Mouse (Mus musculus): ENCODE data around the gene Ralgps1.
"Not testable (repeated sequence)": the region's sequence is repeated elsewhere in the genome, so short reads cannot be mapped to it uniquely, and the experiment has no call there.

Gene Ralgps1

GRCm38 (mm10) chr2:33360564-33360963 is 10.7 kb downstream of the Ralgps1 start:
- no peak for DNase-seq

- no peak for DNase-seq
These were observed 12.1 kb downstream of the Ralgps1 start for GRCm38 (mm10) chr2:33359184-33359583.

GRCm38 (mm10) chr2:33357250-33357838 is 13.9 kb downstream of the Ralgps1 start:
- DNase-seq, result no peak

- peak; percentile 61 for DNase-seq
These were observed 15.7 kb downstream of the Ralgps1 start for GRCm38 (mm10) chr2:33355558-33355957.

GRCm38 (mm10) chr2:33353432-33353831 is 17.9 kb downstream of the Ralgps1 start:
- DNase-seq, result no peak

GRCm38 (mm10) chr2:33351449-33351848 is 19.8 kb downstream of the Ralgps1 start:
- no peak for DNase-seq

- no peak for DNase-seq
These were observed 20.4 kb downstream of the Ralgps1 start for GRCm38 (mm10) chr2:33350921-33351320.

GRCm38 (mm10) chr2:33349581-33349980 is 21.7 kb downstream of the Ralgps1 start:
- no peak for DNase-seq

GRCm38 (mm10) chr2:33349081-33349480 is 22.2 kb downstream of the Ralgps1 start:
- DNase-seq, result peak; percentile 89

- DNase-seq, result no peak
These were observed 23.0 kb downstream of the Ralgps1 start for GRCm38 (mm10) chr2:33348260-33348659.

GRCm38 (mm10) chr2:33347607-33348006 is 23.7 kb downstream of the Ralgps1 start:
- peak; percentile 78 for DNase-seq

- DNase-seq, result no peak
These were observed 24.5 kb downstream of the Ralgps1 start for GRCm38 (mm10) chr2:33346749-33347148.

GRCm38 (mm10) chr2:33345956-33346355 is 25.3 kb downstream of the Ralgps1 start:
- DNase-seq, result no peak

- DNase-seq, result no peak
These were observed 25.8 kb downstream of the Ralgps1 start for GRCm38 (mm10) chr2:33345475-33345874.

- DNase-seq, result no peak
These were observed 27.9 kb downstream of the Ralgps1 start for GRCm38 (mm10) chr2:33343413-33343812.

GRCm38 (mm10) chr2:33342148-33342547 is 29.1 kb downstream of the Ralgps1 start:
- DNase-seq, result no peak

- no peak for DNase-seq
These were observed 35.5 kb downstream of the Ralgps1 start for GRCm38 (mm10) chr2:33335789-33336188.

- no peak for DNase-seq
These were observed 41.7 kb downstream of the Ralgps1 start for GRCm38 (mm10) chr2:33329622-33330021.

GRCm38 (mm10) chr2:33328941-33329340 is 42.3 kb downstream of the Ralgps1 start:
- DNase-seq, result peak; percentile 54

- no peak for DNase-seq
These were observed 45.9 kb downstream of the Ralgps1 start for GRCm38 (mm10) chr2:33325359-33325758.

- DNase-seq, result peak; percentile 36
These were observed 47.3 kb downstream of the Ralgps1 start for GRCm38 (mm10) chr2:33323799-33324595.

- DNase-seq, result not testable (repeated sequence)
These were observed 48.2 kb downstream of the Ralgps1 start for GRCm38 (mm10) chr2:33323043-33323625.

GRCm38 (mm10) chr2:33321641-33322040 is 49.6 kb downstream of the Ralgps1 start:
- DNase-seq, result no peak

GRCm38 (mm10) chr2:33321031-33321430 is 50.3 kb downstream of the Ralgps1 start:
- no peak for DNase-seq
